Mouse (Mus musculus) kidney, adult 2 months (tissue): Measurements from ENCODE around the gene F5. TPM values are rescaled to one million over a fixed set of nuclear protein-coding genes. Genes with fewer than 3 reads are reported as not detected.

ENCODE experiments used
- DNase-seq: peaks from one replicate; pipeline ENCODE4 v3.0.0; 2021
- H3K27ac ChIP-seq: fragments of 200-500 bp; 2 replicates; pipeline ENCODE4 v1.5.1; 2012; ENCODE audit warnings: low read depth, low read length, control low read depth, inconsistent platforms; ENCODE audit not compliant: insufficient read depth
- H3K27me3 ChIP-seq: fragments of 200-500 bp; replicated peaks from 2 replicates; pipeline ENCODE4 v1.6.1; 2012; ENCODE audit warnings: mild to moderate bottlenecking, moderate library complexity, low read length, inconsistent platforms; ENCODE audit not compliant: control insufficient read depth, insufficient read depth
- H3K36me3 ChIP-seq: fragments of 200-500 bp; 2 replicates; pipeline ENCODE4 v1.6.1; 2012; ENCODE audit warnings: mild to moderate bottlenecking, moderate library complexity, low read length, inconsistent platforms; ENCODE audit not compliant: control insufficient read depth, insufficient read depth
- H3K4me1 ChIP-seq: fragments of 200-500 bp; 2 replicates; pipeline ENCODE4 v1.6.1; 2011; ENCODE audit warnings: low read length; ENCODE audit not compliant: control insufficient read depth, insufficient read depth
- H3K4me3 ChIP-seq: fragments of 200-500 bp; 2 replicates; pipeline ENCODE4 v1.5.1; 2011; ENCODE audit warnings: mild to moderate bottlenecking, low read depth, low read length, control low read depth; ENCODE audit not compliant: insufficient read depth
- CTCF ChIP-seq: fragments of 200-500 bp; conservative IDR thresholded peaks from 2 replicates; pipeline ENCODE4 v1.5.1; 2011; ENCODE audit warnings: low read depth, mild to moderate bottlenecking, control low read depth, low read length, moderate library complexity, mixed read lengths; ENCODE audit not compliant: insufficient read depth, insufficient read length
- POLR2A ChIP-seq: fragments of 200-500 bp; IDR thresholded peaks from one replicate; pipeline ENCODE4 v1.6.1; 2011; ENCODE audit warnings: low read depth, low read length, control low read depth
- WGBS: fragments of 180-500 bp; shearing (Covaris S2); methylation state at CpG from one replicate; pipeline ENCODE4 v1.1.7; 2018; 5-methylcytosine and 5-hydroxymethylcytosine counted together
- polyA plus RNA-seq: library from polyadenylated mRNA; depleted of rRNA; stranded (reverse); fragments of >200 nt; gene quantifications from 2 replicates; pipeline ENCODE4 v1.2.3, GENCODE M21; 2012

F5 gene
- polyA plus RNA-seq, 1 experiment = 3.9 TPM

GRCm38 (mm10) chr1:164184142-164184870 lies 32.7 kb downstream of the F5 start:
- H3K36me3 ChIP-seq = no peaks in the 10 kb centered on the region
- peak; percentile 56 for DNase-seq
- no peaks in the 10 kb centered on the region; the same call in 1 of the 2 replicates for H3K4me1 ChIP-seq
- no peak overlapping the region for H3K27ac ChIP-seq
- peak; percentile 39 for TF ChIP-seq CTCF
- no peak for TF ChIP-seq POLR2A
- WGBS = 35% methylated on average over 16 of the region's 16 CpGs
- H3K4me3 ChIP-seq = peak overlapping the region; percentile 6
- H3K27me3 ChIP-seq = no peaks in the 10 kb centered on the region

- Histone ChIP-seq H3K27ac (no peak overlapping the region), H3K4me3 (no peak overlapping the region), H3K36me3 (no peaks in the 10 kb centered on the region), H3K4me1 (no peaks in the 10 kb centered on the region; the same call in 1 of the 2 replicates), H3K27me3 (no peaks in the 10 kb centered on the region)
- WGBS = 39% methylated on average over 8 of the region's 8 CpGs
- no peak for TF ChIP-seq CTCF
- no peak for TF ChIP-seq POLR2A
- DNase-seq = no peak
Measured at GRCm38 (mm10) chr1:164184871-164185223, 33.2 kb downstream of the F5 start.

GRCm38 (mm10) chr1:164185316-164185715 lies 33.7 kb downstream of the F5 start:
- H3K4me3 ChIP-seq = no peak overlapping the region
- no peaks in the 10 kb centered on the region for H3K36me3 ChIP-seq
- DNase-seq = no peak
- no peaks in the 10 kb centered on the region; the same call in 1 of the 2 replicates for H3K4me1 ChIP-seq
- WGBS = 86% methylated on average over 4 of the region's 4 CpGs
- H3K27ac ChIP-seq = no peak overlapping the region
- H3K27me3 ChIP-seq = no peaks in the 10 kb centered on the region
- TF ChIP-seq POLR2A = no peak
- TF ChIP-seq CTCF = no peak

DNA sequence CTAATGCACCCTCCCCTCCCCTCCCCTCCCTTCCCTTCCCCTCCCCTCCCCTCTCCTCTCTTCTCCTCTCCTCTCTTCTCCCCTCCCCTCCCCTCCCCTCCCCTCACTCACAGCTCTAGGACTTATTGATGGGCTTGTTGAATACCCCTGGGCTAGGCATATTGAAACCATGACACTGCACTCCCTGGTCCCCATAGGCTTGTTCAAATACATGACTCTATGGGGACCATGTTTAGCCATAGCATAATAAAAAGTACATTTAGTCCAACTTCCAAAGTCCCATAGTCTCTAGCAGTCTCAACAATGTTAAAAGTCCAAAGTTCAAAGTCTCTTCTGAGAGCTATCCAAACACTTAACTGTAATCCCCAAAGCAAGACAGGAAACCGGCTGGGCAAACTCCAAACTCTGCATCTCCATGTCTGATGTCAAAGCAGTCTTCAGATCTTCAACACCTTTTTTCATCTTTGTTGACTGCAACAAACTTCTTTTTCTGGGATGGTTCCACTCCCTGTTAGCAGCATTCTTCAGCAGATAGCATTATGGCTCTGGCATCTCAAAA lies 35.4 kb downstream of the F5 start:
- WGBS = 70% methylated on average over 1 of the region's 1 CpGs
- DNase-seq = peak; percentile 64
- TF ChIP-seq CTCF (no peak), POLR2A (no peak)

DNA sequence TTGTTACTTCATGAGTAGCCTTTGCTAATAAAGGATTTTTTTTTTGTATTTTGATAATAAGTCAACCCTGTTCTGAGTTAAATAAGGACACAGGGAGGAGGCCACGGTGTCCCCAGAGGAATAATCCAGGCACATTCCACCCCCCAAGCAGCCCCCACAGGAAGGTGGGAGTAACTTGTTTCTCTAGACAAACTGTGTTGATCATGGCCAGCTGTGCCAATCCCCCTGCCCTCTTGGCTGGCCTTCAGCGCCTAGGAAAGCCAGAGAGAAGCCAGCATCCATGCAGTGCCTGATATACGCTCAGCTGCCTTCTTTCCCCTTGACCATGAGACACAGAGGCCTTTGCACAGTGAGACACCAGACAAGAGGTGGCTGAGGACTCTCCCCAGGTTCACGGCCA lies 47.9 kb downstream of the F5 start:
- H3K4me3 ChIP-seq = no peak overlapping the region
- H3K27me3 ChIP-seq = no peaks in the 10 kb centered on the region
- TF ChIP-seq CTCF (no peak), POLR2A (no peak)
- WGBS = 89% methylated on average over 4 of the region's 4 CpGs
- H3K4me1 ChIP-seq = no peaks in the 10 kb centered on the region
- no peaks in the 10 kb centered on the region for H3K36me3 ChIP-seq
- no peak for DNase-seq
- H3K27ac ChIP-seq = no peak overlapping the region

More for the DNA sequence above, 35.4 kb downstream of the F5 start:
- H3K27ac ChIP-seq = no peak overlapping the region
- H3K36me3 ChIP-seq = no peaks in the 10 kb centered on the region
- H3K27me3 ChIP-seq = no peaks in the 10 kb centered on the region
- no peaks in the 10 kb centered on the region; the same call in 1 of the 2 replicates for H3K4me1 ChIP-seq
- no peak overlapping the region for H3K4me3 ChIP-seq

GRCm38 (mm10) chr1:164208437-164208836 lies 56.8 kb downstream of the F5 start:
- 20% methylated on average over 2 of the region's 2 CpGs for WGBS
- H3K27ac ChIP-seq = no peak overlapping the region
- TF ChIP-seq CTCF (no peak), POLR2A (no peak)
- H3K36me3 ChIP-seq = no peaks in the 10 kb centered on the region
- DNase-seq = peak; percentile 7
- no peak overlapping the region for H3K4me3 ChIP-seq
- H3K27me3 ChIP-seq = no peaks in the 10 kb centered on the region
- no peaks in the 10 kb centered on the region for H3K4me1 ChIP-seq

- DNase-seq = peak; percentile 36
- WGBS = 70% methylated on average over 4 of the region's 4 CpGs
Measured at GRCm38 (mm10) chr1:164210899-164211298, 59.3 kb downstream of the F5 start.

More at GRCm38 (mm10) chr1:164210899-164211298, 59.3 kb downstream of the F5 start:
- Histone ChIP-seq H3K4me3 (no peak overlapping the region), H3K27me3 (no peaks in the 10 kb centered on the region), H3K27ac (no peak overlapping the region), H3K36me3 (no peaks in the 10 kb centered on the region), H3K4me1 (no peaks in the 10 kb centered on the region)
- TF ChIP-seq CTCF (no peak), POLR2A (no peak)
